Mouse (Mus musculus) frontal cortex, postnatal 25 days (tissue): ENCODE measurements around the gene Kif14.
A peak's percentile ranks its signal among the peaks of the same experiment; 100 is the strongest.
"Not testable (repeated sequence)": the region's sequence is repeated elsewhere in the genome, so short reads cannot be mapped to it uniquely, and the experiment has no call there.

Experiments
- DNase-seq, 2 experiments: peaks; one replicate each; pipeline ENCODE4 v3.0.0; 2022; ENCODE audit warnings: low spot score in 2 of 2

Kif14 gene

GRCm38 (mm10) chr1:136491681-136492080, 25.5 kb downstream of the Kif14 start:
- DNase-seq = no peak

DNA sequence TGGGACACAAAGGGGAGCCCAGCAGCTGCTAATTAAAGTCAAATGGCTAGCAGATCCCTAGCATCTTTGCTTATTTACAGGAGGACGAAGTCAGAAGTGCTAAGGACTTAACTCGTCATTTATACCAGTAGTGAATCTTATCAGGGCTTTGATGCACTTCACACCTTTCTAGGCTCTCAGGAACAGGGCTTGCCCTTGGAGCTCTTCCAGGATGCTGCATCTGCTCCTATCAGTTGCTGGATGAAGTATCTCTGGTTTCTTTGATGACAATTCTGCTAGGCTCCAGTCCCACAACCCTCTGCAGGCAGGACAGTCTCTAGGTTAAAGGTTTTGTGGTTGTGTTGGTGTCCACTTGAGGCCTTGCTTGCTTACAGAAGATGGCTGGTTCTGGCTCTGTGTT, 26.1 kb downstream of the Kif14 start:
- DNase-seq = no peak

DNA sequence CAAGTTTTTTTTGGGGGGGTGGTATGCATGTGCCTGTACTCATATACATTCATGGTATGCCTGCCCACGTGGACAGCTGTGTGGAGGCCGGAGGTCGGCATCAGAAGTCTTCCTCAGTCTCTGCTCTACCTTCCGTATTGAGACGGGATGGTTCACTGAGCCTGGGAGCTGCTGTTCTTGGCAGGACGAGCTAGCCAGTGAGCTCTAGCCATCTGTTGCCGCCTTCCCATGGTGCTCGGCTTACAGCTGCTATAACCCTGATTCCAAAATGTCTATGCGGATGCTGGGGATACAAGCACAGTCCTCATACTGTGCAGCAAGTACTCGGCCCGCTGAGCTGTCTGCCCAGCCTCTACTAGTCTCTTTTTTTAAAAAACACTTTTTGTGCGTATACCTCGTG, 33.2 kb downstream of the Kif14 start:
- DNase-seq = no peak

GRCm38 (mm10) chr1:136502936-136503335, 36.8 kb downstream of the Kif14 start:
- no peak for DNase-seq

- DNase-seq = not testable (repeated sequence)
Observed at GRCm38 (mm10) chr1:136506255-136506654, 40.1 kb downstream of the Kif14 start.

DNA sequence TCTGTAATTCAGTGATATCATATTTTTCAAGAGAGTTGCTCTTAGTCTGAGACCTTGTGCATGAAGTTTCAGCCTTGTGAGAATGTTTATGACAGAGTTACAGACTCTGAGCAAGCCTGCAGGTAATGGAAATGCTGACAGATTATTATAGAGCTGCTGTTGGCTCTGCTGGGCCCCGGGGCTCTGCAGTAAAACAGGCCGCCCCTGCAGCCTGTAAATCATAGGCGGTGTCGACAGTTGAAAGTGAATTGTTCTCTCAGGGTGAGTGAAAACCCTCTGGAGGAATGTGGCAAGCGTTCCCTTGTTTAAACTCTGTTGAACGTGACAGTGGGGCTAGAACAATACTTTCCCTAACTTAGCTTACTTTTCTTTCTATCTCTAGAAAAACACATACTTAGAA, 46.2 kb downstream of the Kif14 start:
- DNase-seq = no peak

DNA sequence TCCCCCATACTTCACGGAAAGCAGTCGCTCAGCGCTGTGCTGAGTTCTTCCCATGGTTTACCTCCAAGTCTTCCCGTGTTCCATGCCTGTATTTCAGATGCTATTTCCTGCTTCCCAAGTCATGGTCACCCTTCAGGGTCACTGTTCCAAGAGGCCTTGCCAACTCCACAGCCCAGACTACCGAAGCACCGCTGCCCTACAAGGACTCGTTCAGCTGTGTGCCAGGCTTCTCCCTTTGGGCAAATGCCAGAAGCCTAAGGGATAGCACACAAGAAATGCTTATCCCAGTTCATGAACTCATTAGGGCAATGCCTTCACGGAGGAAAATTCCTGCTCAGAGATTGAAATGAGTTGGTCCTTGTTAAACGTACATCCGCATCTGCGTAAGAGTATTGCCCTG, 47.0 kb downstream of the Kif14 start:
- DNase-seq = no peak

- no peak for DNase-seq
Observed at GRCm38 (mm10) chr1:136518699-136519356, 52.7 kb downstream of the Kif14 start.

DNA sequence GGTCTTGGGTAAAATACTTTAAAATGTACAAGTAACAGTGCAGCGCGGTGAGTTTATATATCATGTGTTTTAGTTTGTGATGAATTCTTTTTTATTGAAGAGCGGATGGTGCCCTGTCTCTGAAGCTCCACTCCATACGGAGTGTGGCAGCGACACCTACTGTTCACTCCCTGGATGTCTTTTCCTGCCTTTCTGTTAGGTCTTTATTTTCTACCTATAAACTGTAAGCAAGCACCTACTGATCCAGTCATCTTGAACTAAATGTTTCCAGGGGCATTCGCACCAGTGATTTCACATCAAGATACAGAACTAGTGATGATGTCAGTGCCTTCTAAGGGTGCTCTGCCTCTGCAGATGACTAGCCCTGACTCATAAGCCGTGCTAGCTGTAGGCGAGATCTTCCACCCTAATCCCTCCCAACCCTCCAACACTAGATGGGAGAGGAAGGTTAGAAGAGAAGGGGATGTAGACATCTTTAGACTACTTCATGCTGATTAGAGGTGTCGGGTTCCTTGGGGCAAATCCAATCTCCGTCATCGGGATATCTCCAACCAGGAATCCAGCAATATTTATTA, 55.3 kb downstream of the Kif14 start:
- peak; percentile 53 to 54 for DNase-seq

DNA sequence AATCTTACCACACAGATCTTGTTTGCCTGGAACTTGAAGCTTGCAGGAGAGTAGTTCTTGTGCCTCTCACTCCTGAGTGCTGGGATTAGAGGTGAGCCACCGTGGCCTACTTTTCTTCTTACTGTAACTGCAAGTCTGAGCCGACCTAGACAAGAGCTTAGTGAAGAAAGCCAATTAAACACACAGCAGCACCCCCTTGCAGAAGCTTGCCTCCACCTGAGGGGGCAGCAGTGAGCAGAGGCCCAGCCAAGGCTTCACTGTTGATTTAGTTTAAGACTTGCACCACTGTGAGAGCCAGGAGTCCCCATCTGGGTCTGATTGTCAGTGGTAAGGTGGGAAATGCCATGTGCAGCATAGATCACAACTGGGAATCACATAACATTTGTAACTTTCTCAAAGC, 58.8 kb downstream of the Kif14 start:
- peak in 1 of 2 experiments; percentile 47 for DNase-seq

- DNase-seq = no peak
Observed at GRCm38 (mm10) chr1:136525818-136526217, 59.7 kb downstream of the Kif14 start.

GRCm38 (mm10) chr1:136527163-136527562, 61.0 kb downstream of the Kif14 start:
- peak in 1 of 2 experiments; percentile 29 for DNase-seq

DNA sequence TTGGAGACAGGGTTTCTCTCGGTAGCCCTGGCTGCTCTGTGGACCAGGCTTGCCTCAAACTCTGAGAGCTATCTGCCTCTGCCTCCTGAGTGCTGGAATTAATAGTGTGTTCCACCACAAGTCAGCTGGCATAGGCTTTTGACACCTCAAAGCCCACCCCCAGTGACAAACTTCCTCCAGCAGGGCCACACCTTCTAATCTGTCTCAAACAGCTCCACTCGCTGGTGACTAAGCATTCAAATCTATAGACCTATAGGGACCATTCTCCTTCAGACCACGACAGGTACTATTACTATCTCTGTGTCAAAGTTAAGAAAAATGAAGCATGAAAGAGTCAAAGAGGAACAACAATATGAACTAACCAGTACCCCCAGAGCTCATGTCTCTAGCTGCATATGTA, 66.4 kb downstream of the Kif14 start:
- no peak for DNase-seq

- no peak for DNase-seq
Observed at GRCm38 (mm10) chr1:136536947-136537346, 70.8 kb downstream of the Kif14 start.

DNA sequence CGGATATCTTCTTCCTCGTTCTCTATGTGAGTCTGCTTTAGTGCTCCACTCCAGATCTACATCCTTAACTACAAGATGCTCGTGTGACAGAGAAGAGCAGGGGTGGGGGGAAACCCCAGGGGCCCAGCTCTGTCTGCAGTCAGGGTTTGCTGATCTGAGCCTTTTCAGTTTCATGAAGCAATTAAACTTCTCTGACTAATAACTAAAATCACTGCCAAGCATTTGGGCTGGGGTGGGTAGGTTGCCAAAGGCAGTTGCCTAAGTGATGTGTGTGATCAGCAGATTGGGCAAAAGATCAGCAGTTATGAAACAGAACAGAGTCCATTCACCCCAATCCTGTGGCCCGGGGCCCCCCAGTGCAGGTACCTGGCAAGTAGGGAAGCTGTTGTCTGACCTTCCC, 72.1 kb downstream of the Kif14 start:
- no peak for DNase-seq

- no peak for DNase-seq
Observed at GRCm38 (mm10) chr1:136540407-136540895, 74.3 kb downstream of the Kif14 start.

GRCm38 (mm10) chr1:136541618-136542376, 75.7 kb downstream of the Kif14 start:
- no peak for DNase-seq

DNA sequence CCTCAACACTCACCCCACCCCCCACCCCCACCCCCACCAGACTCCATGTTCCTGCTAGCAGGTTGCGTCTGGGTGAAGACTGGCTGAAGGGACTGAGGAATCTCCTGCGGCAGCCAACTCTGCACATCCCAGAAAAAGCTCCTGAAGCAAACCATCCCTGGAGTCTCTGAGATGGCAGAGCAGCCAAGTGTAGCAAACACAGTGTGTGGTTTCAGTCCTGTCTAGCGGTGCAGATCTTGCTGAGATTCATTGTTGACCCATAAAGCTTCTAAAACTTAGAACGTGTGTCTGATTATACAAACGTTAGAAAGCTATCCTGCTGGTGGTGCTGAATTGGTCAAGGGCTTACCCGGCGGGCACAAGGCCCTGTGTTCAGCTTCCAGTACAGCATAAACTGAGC, 77.8 kb downstream of the Kif14 start:
- no peak for DNase-seq

GRCm38 (mm10) chr1:136547068-136547467, 80.9 kb downstream of the Kif14 start:
- DNase-seq = no peak

DNA sequence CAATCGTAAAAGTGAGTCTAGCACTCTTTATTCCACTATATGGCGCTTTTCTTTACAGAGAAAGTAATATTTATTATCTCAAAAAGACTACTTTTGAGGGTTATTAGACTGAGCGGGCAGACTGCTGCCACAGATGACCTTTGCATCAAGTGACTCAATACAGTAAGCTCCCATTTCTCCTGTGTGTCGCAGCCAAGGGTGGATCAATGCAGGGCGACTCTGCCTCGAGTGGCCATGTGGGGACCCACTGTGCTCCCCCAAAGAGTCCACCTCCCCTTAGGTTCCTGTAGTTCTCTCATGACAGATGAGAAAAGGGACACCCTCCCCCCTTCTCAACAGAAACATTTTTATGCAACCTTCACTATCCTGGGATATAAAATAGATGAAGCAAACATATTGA, 84.1 kb downstream of the Kif14 start:
- DNase-seq = no peak

DNA sequence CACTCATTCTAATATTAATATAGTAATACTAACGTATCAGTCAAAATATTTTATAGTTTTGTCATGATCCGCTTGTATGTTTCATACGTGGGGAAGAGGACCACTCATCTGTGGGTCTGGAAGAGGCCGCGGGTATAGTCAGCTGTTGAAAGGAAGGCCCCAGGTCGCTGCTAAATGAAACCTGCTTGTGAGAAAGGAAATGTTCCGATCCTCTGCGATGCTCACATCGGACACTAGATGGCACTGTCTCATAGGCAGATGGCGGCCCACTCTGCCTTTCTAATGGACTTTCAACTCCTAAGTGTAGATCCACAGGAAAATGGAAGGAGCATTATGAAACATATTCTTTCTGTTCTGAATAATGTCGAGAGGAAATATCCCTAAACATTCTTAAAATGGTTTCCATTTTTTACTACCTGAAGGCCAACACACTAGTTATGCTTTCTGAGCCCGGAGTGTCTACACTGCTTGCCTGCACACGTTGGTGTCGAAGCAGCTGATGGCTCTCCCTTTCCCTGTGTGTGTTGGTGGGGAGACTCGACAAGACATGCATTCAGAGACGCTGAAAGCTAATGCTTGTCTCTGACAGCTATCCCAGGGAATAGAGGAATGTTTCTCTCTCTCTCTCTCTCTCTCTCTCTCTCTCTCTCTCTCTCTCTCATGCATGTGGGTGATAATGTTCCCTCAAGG, 84.9 kb downstream of the Kif14 start:
- peak; percentile 83 for DNase-seq

DNA sequence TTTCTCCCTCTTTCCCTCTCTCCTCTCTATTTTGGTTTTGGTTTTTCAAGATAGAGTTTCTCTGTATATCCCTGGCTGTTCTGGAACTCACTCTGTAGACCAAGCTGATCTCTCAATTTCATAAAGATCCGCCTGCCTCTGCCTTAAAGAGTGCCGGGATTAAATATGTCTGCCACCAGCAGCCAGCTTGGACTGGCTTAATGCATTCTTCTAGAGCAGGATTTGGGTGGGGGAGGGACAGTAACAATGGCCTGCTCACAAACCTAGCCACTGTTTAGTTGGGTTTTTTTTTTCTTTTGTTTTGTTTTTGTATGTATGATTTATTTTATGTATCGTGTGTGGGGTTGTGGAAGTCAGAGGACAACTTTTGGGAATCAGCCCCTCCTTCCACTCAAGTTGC, 88.5 kb downstream of the Kif14 start:
- DNase-seq = no peak
